Mouse (Mus musculus) hindbrain, postnatal 0 days (tissue): ENCODE data around the gene Syde2. TPM values are rescaled to one million over a fixed set of nuclear protein-coding genes. Genes with fewer than 3 reads are reported as not detected.
A peak's percentile ranks its signal among the peaks of the same experiment; 100 is the strongest.

Source experiments
- ATAC-seq: fragments of 200-750 bp; cut with Nextera tagmentation; 2 replicates; pipeline ENCODE4 v1.8.0; 2017; ENCODE audit warnings: mild to moderate bottlenecking, moderate TSS enrichment, moderate library complexity
- DNase-seq: peaks from one replicate; pipeline ENCODE4 v3.0.0-alpha.2; 2015; ENCODE audit warnings: low spot score
- H3K27ac ChIP-seq: fragments of 300-500 bp; sonication (generic); 2 replicates; pipeline ENCODE4 v1.5.1; 2014; ENCODE audit warnings: mild to moderate bottlenecking
- H3K27me3 ChIP-seq: fragments of 300-500 bp; sonication (generic); 2 replicates; pipeline ENCODE4 v1.6.1; 2014; ENCODE audit warnings: low read length, mixed read lengths; ENCODE audit not compliant: insufficient read depth
- H3K36me3 ChIP-seq: fragments of 300-500 bp; sonication (generic); 2 replicates; pipeline ENCODE4 v1.6.1; 2014; ENCODE audit warnings: low read length, mixed read lengths; ENCODE audit not compliant: insufficient read depth
- H3K4me1 ChIP-seq: fragments of 300-500 bp; sonication (generic); 2 replicates; pipeline ENCODE4 v1.6.1; 2014; ENCODE audit warnings: antibody characterized with exemption, low read length, mixed read lengths; ENCODE audit not compliant: insufficient read depth
- H3K4me2 ChIP-seq: fragments of 300-500 bp; sonication (generic); 2 replicates; pipeline ENCODE4 v1.6.1; 2014; ENCODE audit warnings: low read depth, mild to moderate bottlenecking, low read length, moderate library complexity, mixed read lengths
- H3K4me3 ChIP-seq: fragments of 300-500 bp; sonication (generic); 2 replicates; pipeline ENCODE4 v1.5.1; 2014; ENCODE audit warnings: low read length
- H3K9ac ChIP-seq: fragments of 300-500 bp; sonication (generic); replicated peaks from 2 replicates; pipeline ENCODE4 v1.6.1; 2014; ENCODE audit warnings: mild to moderate bottlenecking, low read length, moderate library complexity, mixed read lengths
- H3K9me3 ChIP-seq: fragments of 300-500 bp; sonication (generic); 2 replicates; pipeline ENCODE4 v1.6.1; 2016; ENCODE audit warnings: low read length, mixed read lengths
- CTCF ChIP-seq: IDR thresholded peaks from 2 replicates; pipeline ENCODE4 v1.5.1; 2016; ENCODE audit warnings: antibody characterized with exemption, control low read depth, low read depth
- WGBS: fragments of 180-500 bp; shearing (Covaris S2); extraction: QIAGEN DNeasy Blood & Tissue Kit; methylation state at CpG from one replicate; pipeline ENCODE4 v1.1.7; 2014; 5-methylcytosine and 5-hydroxymethylcytosine counted together
- polyA plus RNA-seq: library from polyadenylated mRNA; unstranded; fragments of >200 nt; fragmentation: Nextera tagmentation; extraction: Ambion mirVana; gene quantifications from 2 replicates; pipeline ENCODE4 v1.2.1, GENCODE M21; 2015
- total RNA-seq: library from RNA; depleted of rRNA; stranded (reverse); fragments of >200 nt; gene quantifications from 2 replicates; pipeline ENCODE4 v1.2.3, GENCODE M21; 2014

Syde2 gene
- total and polyA plus RNA-seq, 2 experiments from 2014 or later, result 0.61 to 5.1 TPM

DNA sequence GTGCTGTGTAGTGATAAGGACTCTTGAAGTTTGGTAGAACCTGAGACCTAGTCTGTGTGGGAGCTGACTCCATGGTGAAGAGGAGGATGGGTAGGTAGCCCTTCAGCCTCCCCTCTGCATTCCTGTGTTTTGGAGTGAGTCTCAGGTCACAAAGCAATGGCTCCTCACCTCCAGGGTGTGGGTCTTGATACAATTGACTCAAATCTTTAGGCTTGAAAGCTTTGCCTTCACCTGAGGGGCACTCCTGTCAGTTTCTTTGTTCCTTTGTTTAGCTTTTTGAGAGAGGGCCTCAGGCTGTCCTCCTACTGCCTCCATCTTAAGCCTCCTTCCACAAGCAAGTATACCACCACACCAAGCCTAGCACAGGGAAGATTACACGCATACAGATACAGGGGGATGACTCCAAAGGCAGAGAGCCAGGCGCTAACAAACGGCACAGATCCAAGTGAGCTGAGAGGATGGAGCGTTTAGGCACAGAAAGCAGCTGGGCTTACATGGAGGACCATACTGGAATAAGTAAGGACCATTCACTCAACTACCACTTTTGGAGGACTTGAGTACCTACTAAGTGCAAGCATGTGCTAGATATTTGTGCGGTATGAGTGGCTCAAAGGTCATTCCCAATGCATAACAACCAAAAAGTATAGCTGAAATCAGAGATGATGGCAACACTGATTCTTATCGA is 1.2 kb upstream of the Syde2 start:
- H3K9ac ChIP-seq, result no peak overlapping the region
- H3K9me3 ChIP-seq, result no peaks in the 10 kb centered on the region
- H3K4me2 ChIP-seq, result no peak overlapping the region
- 0 out of 2 replicates have a peak, but pooled peaks cover 4% of the 10 kb centered on the region for H3K27me3 ChIP-seq
- no peak for DNase-seq
- H3K36me3 ChIP-seq, result no peaks in the 10 kb centered on the region
- ATAC-seq, result no peak
- no peak overlapping the region for H3K27ac ChIP-seq
- WGBS, result 52% methylated on average over 6 of the region's 6 CpGs
- no peak overlapping the region for H3K4me3 ChIP-seq
- TF ChIP-seq CTCF, result no peak
- no peaks in the 10 kb centered on the region for H3K4me1 ChIP-seq

DNA sequence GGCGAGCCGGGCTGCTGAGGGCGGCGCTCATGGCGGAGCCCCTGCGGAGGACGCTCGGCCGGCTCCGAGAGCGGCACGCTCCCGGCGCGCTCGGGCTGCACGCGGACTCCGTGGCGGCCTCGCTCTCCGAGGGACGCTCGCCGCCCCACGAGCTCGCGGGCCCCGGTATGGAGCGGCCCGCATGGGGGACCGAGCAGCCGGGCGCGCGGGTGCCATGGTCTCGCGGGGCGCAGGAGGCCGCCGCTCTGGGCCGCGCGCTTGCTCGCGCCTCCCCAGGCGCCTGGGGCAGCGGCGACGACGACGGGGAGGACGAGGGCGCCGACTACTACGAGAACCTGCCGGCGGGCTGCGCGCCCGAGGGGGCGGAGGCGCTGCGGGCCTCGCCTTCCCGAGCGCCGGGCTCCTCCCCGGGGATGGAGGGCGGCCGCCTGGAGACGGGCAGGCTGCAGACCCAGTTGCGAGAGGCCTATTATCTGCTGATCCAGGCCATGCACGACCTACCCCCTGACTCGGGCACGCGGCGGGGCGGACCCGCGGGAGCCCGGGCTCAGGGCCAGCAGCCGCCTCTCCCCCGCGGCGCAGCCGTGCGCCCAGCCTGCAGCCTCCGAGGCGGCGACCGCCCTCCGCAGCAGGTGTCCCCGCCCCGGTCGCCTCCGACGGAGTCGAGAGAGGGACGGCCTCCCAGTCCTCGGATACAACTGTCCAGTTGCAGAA is 457 bp downstream of the Syde2 start:
- ATAC-seq (peak; percentile 86), DNase-seq (peak; percentile 61)
- Histone ChIP-seq H3K4me1 (no peaks in the 10 kb centered on the region), H3K9ac (peak overlapping the region; percentile 59), H3K9me3 (no peaks in the 10 kb centered on the region), H3K27me3 (0 out of 2 replicates have a peak, but pooled peaks cover 4% of the 10 kb centered on the region), H3K4me3 (peak overlapping the region; percentile 66), H3K4me2 (peak overlapping the region; percentile 79), H3K27ac (peak overlapping the region; percentile 65; the same call in 1 of the 2 replicates), H3K36me3 (no peaks in the 10 kb centered on the region)
- no peak for TF ChIP-seq CTCF
- WGBS, result 1% methylated on average over 66 of the region's 101 CpGs

DNA sequence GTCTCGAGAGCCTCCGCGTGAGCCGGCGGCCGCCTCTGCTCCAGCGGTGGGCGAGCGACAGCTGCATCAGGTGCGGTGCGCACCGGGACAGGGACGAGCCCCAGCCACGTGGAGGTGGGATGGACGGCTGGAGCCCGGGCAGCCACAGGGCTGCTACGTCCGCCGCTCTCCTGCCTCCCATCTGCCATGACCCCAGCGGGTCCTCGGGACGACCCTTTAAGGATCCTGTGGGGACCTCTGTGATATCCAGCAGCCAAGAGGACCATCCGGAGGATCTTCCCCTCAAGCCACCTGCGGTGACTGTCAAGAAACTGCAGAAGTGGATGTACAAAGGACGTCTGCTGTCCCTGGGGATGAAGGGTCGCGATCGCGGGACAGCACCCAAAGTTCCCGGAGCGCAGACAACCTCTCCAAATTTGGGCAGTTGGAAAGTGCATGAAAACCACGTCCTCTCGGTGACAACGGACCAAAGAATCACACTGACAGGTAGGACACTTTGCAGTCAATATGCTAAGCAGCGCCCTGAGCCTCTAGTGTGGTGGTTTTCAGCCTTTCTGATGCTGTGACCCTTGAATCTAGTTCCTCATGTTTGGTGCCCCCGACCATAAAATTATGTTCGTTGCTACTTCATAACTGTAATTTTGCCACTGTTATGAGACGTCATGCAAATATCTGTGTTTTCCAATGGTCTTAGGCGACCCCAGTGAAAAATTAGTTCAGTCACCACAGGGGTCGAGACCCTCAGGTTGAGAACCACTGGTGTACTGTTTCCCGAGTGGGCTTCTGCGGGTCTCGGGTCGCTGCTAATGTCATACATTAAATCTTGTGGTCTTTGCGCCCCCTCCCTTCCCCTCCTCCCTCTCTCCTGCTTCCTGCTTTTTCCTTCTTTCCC is 1.3 kb downstream of the Syde2 start:
- Histone ChIP-seq H3K4me3 (peak overlapping the region; percentile 66), H3K27me3 (0 out of 2 replicates have a peak, but pooled peaks cover 4% of the 10 kb centered on the region), H3K9me3 (no peaks in the 10 kb centered on the region), H3K4me1 (no peaks in the 10 kb centered on the region), H3K36me3 (no peaks in the 10 kb centered on the region), H3K27ac (0 out of 2 replicates have a peak overlapping the region, but pooled peaks have one; percentile 65), H3K4me2 (peak overlapping the region; percentile 79), H3K9ac (peak overlapping the region; percentile 59)
- no peak for TF ChIP-seq CTCF
- DNase-seq, result no peak
- WGBS, result under 1% methylated on average over 43 of the region's 45 CpGs
- peak; percentile 24 for ATAC-seq

DNA sequence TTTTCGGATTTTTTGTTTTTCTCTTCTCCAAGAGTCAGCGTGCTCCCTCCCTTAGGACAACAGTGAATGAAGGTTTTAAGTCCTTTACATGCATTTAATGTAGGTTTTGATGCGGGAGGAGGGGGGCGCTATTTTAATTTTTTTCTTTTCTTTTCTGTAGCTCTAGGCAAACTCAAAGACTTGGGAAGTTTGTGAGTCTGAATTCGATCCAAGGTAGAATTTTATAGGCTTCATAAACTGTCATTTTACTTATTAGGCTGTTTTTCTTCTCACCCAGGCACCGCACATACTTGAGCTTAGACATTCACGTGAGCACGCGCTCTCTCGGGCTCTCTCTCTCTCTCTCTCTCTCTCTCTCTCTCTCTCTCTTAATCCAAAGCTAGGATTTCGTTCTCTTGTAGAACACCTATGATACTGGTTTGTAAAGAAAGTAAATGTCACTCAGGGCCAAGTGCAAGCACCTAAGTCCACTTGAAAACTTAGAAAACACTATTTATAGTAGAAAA is 2.0 kb downstream of the Syde2 start:
- Histone ChIP-seq H3K27ac (no peak overlapping the region), H3K36me3 (no peaks in the 10 kb centered on the region), H3K9me3 (no peaks in the 10 kb centered on the region), H3K9ac (no peak overlapping the region), H3K4me2 (peak overlapping the region; percentile 79), H3K4me1 (no peaks in the 10 kb centered on the region), H3K4me3 (peak overlapping the region; percentile 66), H3K27me3 (0 out of 2 replicates have a peak, but pooled peaks cover 4% of the 10 kb centered on the region)
- DNase-seq (peak; percentile 38), ATAC-seq (no peak)
- WGBS, result 10% methylated on average over 11 of the region's 11 CpGs
- TF ChIP-seq CTCF, result no peak

DNA sequence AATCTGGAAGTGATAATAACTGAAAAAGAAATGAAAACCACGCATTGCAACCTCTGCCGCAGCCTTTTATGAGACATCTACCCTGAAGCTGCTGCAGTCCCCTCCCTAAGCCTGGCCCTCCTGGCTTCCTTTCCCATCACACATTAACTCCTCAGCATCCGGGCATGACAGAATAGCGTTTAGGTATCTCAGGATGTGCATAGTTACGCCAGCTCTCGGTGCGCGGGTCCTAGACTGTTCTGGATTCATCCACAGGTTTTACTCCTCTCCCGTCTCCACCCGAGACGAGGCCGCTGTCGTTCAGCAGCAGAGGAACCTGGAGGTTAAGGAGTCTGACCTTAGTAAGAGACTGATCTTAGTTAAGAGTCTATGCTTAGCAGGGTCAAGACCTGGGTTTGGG is 3.5 kb downstream of the Syde2 start:
- H3K27me3 ChIP-seq, result 0 out of 2 replicates have a peak, but pooled peaks cover 4% of the 10 kb centered on the region
- H3K4me1 ChIP-seq, result no peaks in the 10 kb centered on the region
- H3K4me2 ChIP-seq, result no peak overlapping the region
- no peaks in the 10 kb centered on the region for H3K36me3 ChIP-seq
- DNase-seq (no peak), ATAC-seq (no peak)
- no peak overlapping the region for H3K27ac ChIP-seq
- H3K9me3 ChIP-seq, result no peaks in the 10 kb centered on the region
- no peak overlapping the region for H3K9ac ChIP-seq
- WGBS, result 91% methylated on average over 13 of the region's 13 CpGs
- no peak overlapping the region for H3K4me3 ChIP-seq
- TF ChIP-seq CTCF, result no peak

DNA sequence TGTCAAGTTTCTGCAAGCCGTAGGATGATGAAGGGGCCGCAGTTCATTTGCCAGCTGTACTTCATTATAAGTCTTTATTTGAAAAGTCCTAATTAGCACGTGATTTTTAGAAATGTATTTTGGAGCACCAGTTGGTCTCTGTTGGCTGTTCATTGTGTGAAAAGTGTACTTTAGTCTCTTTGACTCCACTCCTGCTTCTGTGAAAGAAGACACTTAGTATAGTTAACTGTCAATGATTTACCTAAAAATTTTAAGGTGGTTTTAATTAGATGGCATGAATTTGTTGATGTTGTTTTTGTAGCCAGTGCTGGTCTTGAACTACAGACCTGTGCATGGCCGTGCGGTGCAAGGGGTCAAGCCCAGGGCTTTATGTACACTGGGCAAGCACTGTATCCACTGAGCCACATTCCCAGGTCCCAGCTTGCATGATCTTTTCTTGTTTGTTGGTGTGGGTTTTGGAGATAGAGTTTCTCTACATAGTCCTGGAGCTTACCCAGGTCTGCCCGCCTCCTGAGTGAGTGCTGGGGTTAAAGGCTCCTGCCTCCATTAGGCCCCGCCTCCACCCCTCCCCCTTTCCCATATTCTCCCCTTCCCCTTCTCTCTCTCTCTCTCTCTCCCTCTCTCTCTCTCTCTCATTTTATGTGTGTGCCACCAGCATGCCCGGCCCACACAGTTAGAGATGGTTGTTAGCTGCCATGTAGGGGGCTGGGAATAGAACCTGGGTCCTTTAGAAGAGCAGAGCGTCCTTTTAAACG is 4.5 kb downstream of the Syde2 start:
- no peak overlapping the region for H3K9ac ChIP-seq
- DNase-seq (no peak), ATAC-seq (no peak)
- no peak for TF ChIP-seq CTCF
- H3K27me3 ChIP-seq, result no peaks in the 10 kb centered on the region
- H3K4me3 ChIP-seq, result no peak overlapping the region
- no peaks in the 10 kb centered on the region for H3K36me3 ChIP-seq
- H3K27ac ChIP-seq, result no peak overlapping the region
- no peaks in the 10 kb centered on the region for H3K4me1 ChIP-seq
- H3K9me3 ChIP-seq, result no peaks in the 10 kb centered on the region
- H3K4me2 ChIP-seq, result no peak overlapping the region
- 85% methylated on average over 10 of the region's 10 CpGs for WGBS
